Mouse (Mus musculus): Measurements from ENCODE around the gene Abhd16a. TPM values are rescaled to one million over a fixed set of nuclear protein-coding genes. Genes with fewer than 3 reads are reported as not detected.

Gene Abhd16a
- polyA plus RNA-seq, 1 experiment from 2014 or later = 77.3 TPM

DNA sequence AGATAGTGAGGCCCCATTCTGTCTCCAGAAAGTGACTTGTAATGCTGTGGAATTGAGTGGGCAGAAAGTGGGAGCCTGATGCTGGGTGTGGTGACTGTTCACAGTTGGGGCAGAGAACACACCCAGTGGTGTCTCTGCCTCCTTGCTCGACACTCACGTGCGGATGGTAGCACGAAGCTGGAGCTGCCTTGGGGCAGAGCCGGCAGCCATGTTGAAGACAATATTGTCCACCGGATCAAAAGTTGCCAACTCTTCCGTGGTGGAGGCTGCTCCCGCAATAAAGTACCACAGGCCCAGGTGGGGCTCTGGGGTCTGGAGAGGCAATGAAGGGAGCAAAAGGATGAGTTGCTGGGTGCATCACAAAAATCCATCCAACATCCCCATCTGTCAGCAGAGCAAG, 42.0 kb downstream of the Abhd16a start:
- CTCF ChIA-PET = no interaction called here
- POLR2A ChIA-PET = no interaction called here
- ATAC-seq = no peak
- H3K27me3 ChIP-seq = no peaks in the 10 kb centered on the region
- TF ChIP-seq CTCF (IDR thresholded peaks at IDR 0.05) = no peak
- in situ Hi-C loops (cut with MboI; ENCODE audit: low pct_unique_long_range_greater_than_20kb) = loop anchor here (25.0 kb wide), 1 partner anchor 494 kb away; the partner anchor contains the start of genes Atf6b, Fkbpl, Ppt2 and Prrt1
- no peak for DNase-seq (ENCODE audit: low read depth, low spot score)

DNA sequence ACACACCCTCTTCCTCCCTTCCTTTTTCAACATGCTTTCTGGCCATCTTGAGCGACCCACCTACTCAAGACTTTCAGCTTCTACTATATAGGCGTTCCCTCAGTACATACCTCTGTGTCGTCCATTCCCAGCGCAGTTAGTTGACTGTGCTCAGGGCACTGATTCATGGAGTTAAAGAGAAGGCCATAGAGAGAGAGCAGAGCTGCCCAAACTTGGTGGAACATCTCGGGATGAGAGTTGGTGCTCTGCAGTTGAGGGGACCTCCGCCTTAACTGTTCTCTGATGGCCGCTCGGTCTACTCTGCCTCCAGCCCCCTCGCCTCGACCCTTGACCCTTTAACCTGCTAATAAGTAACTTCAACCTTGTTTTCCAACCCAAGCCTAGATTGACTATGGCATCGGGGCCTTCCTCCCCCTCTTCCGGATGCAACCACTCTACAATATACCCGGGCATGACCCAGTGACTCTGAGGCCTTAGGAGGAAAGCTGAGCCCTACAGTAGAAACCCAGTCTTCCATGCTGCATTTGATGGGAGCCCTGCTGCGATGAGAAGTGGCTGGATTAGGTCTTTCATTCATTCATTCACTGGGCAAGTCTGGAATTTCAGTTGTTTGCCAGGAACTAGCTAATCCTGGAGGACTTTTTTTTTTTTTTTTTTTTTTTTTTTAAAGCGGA, 42.6 kb downstream of the Abhd16a start, which contains the start of gene Apom:
Gene Apom, minus strand, starts transcription at position 551 of the 674 bp plus-strand sequence.
- ATAC-seq = no peak
- TF ChIP-seq CTCF (IDR thresholded peaks at IDR 0.05) = no peak
- DNase-seq (ENCODE audit: low read depth, low spot score) = no peak
- in situ Hi-C loops (cut with MboI; ENCODE audit: low pct_unique_long_range_greater_than_20kb) = loop anchor here (25.0 kb wide), 1 partner anchor 494 kb away; the partner anchor contains the start of genes Atf6b, Fkbpl, Ppt2 and Prrt1
- H3K27me3 ChIP-seq = no peaks in the 10 kb centered on the region
- CTCF ChIA-PET = no interaction called here
- POLR2A ChIA-PET = no interaction called here

DNA sequence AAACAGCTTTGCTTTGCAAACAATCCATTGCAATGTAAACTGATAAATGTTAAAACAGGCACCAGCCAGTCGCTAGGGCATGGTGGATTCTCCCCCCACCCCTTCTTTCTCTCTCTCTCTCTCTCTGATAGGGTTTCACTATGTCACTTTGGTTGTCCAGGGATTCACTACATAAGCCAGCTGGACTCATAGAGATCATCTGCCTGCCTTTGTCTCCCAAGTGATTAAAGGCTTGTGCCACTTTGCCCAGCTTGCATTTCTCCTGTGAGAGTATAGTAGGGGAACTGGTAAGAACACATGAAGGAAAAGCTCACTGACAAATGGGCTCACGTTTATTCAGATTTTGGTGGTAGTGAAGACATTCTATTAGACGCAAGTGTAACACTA, 43.1 kb downstream of the Abhd16a start:
- no peak for DNase-seq (ENCODE audit: low read depth, low spot score)
- ChIA-PET POLR2A (no interaction called here), CTCF (no interaction called here)
- ATAC-seq = no peak
- in situ Hi-C loops (cut with MboI; ENCODE audit: low pct_unique_long_range_greater_than_20kb) = loop anchor here (25.0 kb wide), 1 partner anchor 495 kb away; the partner anchor contains the start of genes Atf6b, Fkbpl, Ppt2 and Prrt1
- no peak for TF ChIP-seq CTCF (IDR thresholded peaks at IDR 0.05)
- no peaks in the 10 kb centered on the region for H3K27me3 ChIP-seq

GRCm38 (mm10) chr17:35133517-35133916, 44.5 kb downstream of the Abhd16a start:
- POLR2A ChIA-PET = no interaction called here
- DNase-seq (ENCODE audit: low read depth, low spot score) (no peak), ATAC-seq (no peak)
- TF ChIP-seq CTCF (IDR thresholded peaks at IDR 0.05) = no peak
- in situ Hi-C loops (cut with MboI; ENCODE audit: low pct_unique_long_range_greater_than_20kb) = loop anchor here (25.0 kb wide), 1 partner anchor 496 kb away; the partner anchor contains the start of genes Atf6b, Fkbpl, Ppt2 and Prrt1
- no peaks in the 10 kb centered on the region for H3K27me3 ChIP-seq
- CTCF ChIA-PET = no interaction called here

- peak; percentile 70 for ATAC-seq
- in situ Hi-C loops (cut with MboI; ENCODE audit: low pct_unique_long_range_greater_than_20kb) = loop anchor here (25.0 kb wide), 1 partner anchor 498 kb away; the partner anchor contains the start of genes Atf6b, Fkbpl, Ppt2 and Prrt1
- POLR2A ChIA-PET = no interaction called here
These were observed 45.9 kb downstream of the Abhd16a start, which contains the start of gene Bag6 for GRCm38 (mm10) chr17:35134801-35135590. Gene Bag6, plus strand, starts transcription at chr17:35135178.

DNA sequence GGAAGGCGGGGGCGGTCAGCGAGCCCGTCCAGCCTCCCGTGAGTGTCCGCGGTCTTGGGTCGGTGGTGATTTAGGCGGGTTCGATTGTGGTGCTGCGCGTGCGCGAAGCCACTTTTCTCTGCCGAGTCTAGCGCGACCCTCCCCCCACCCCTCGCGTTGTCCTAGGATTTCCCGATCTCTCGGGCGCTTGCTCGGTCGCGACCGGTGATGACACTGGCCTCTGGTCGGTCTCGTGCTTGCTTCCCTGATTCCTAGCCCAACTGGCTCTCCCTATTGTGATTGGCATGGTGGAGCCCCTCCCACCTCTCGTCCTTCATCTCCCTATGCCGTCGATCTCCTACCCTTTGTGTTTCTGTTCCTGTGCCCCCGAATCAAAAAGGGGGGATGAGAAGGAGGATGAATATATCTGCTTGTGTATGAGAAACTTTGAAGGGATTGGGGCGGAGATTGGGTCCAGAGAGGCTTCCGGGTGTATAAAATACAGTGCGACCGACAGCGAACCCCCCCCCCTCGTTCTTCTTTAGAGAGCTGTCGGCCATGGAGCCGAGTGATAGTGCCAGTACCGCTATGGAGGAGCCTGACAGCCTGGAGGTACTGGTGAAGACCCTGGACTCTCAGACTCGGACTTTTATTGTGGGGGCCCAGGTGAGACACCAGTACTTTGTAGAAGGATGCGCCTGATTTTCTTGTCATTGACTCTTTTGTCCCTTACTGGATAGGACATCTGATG, 46.7 kb downstream of the Abhd16a start:
- peak; percentile 55 for ATAC-seq
- CTCF ChIA-PET = no interaction called here
- TF ChIP-seq CTCF (IDR thresholded peaks at IDR 0.05) = no peak
- H3K27me3 ChIP-seq = no peaks in the 10 kb centered on the region
- no peak for DNase-seq (ENCODE audit: low read depth, low spot score)
- POLR2A ChIA-PET = interaction anchor here (0.6 to 3.5 kb wide), 4 partner anchors 9 to 27 kb away, joined by 3 to 17 read pairs (median 4); partner anchors contain the start of gene D17H6S53E
- in situ Hi-C loops (cut with MboI; ENCODE audit: low pct_unique_long_range_greater_than_20kb) = loop anchor here (25.0 kb wide), 1 partner anchor 498 kb away; the partner anchor contains the start of genes Atf6b, Fkbpl, Ppt2 and Prrt1

More at GRCm38 (mm10) chr17:35134801-35135590, 45.9 kb downstream of the Abhd16a start, which contains the start of gene Bag6:
- CTCF ChIA-PET = no interaction called here
- no peaks in the 10 kb centered on the region for H3K27me3 ChIP-seq
- peak; percentile 91 for DNase-seq (ENCODE audit: low read depth, low spot score)
- TF ChIP-seq CTCF (IDR thresholded peaks at IDR 0.05) = no peak

DNA sequence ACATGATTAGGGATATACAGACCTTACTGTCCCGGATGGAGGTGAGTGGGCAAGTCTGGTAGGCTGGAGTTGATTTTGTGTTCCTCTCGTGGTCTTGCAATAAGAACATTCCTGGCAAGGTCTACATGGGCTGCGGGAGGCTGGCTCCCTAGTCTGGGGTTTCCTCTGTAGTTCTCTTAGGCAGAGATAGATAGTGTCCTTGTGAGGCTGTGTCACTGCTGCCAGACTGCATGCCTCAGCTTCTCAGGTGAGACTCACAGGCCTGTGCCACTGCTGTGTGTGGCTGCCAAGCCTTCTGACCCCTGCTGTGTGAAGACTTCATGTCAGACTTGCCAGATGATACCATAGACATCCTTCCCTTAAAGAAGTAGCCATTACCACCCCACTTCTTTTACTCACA, 50.2 kb downstream of the Abhd16a start:
- DNase-seq (ENCODE audit: low read depth, low spot score) = no peak
- no peak for TF ChIP-seq CTCF (IDR thresholded peaks at IDR 0.05)
- no peak for ATAC-seq
- H3K27me3 ChIP-seq = no peaks in the 10 kb centered on the region
- POLR2A ChIA-PET = interaction anchor here (1.4 to 3.5 kb wide), 2 partner anchors 8 to 24 kb away, joined by 7 to 17 read pairs; no protein-coding TSS in a partner anchor
- CTCF ChIA-PET = interaction anchor here (1.1 to 3.2 kb wide), 3 partner anchors 14 to 30 kb away, joined by 3 to 11 read pairs (median 8); partner anchors contain the start of gene D17H6S53E
- in situ Hi-C loops (cut with MboI; ENCODE audit: low pct_unique_long_range_greater_than_20kb) = loop anchor here (25.0 kb wide), 1 partner anchor 502 kb away; the partner anchor contains the start of genes Atf6b, Fkbpl, Ppt2 and Prrt1

DNA sequence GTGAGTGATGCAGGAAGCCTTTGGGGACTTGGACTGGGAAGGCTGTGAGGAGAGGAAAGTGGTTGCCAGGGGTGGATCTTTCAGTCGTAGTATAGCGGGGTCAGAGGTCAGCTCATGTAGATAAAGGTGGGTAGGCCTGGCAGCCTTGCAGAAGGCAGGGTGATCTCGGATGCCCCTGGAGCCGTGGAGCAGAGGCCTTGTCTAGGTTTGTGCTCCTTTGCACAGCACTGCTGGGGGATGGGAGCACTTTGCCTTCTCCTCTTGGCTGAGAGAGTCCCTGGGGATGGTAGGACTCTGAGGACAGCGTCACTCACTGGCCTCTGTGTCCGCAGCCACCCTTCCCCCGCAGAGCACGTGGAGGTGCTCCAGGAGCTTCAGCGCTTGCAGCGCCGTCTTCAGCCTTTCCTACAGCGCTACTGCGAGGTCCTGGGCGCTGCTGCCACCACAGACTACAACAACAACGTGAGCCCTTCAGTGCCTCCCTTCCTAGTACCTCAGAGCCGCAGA, 51.5 kb downstream of the Abhd16a start:
- ChIA-PET CTCF (no interaction called here), POLR2A (no interaction called here)
- in situ Hi-C loops (cut with MboI; ENCODE audit: low pct_unique_long_range_greater_than_20kb) = loop anchor here (25.0 kb wide), 1 partner anchor 503 kb away; the partner anchor contains the start of genes Atf6b, Fkbpl, Ppt2 and Prrt1
- no peak for TF ChIP-seq CTCF (IDR thresholded peaks at IDR 0.05)
- no peak for DNase-seq (ENCODE audit: low read depth, low spot score)
- H3K27me3 ChIP-seq = no peaks in the 10 kb centered on the region
- ATAC-seq = no peak

GRCm38 (mm10) chr17:35141971-35142370, 52.9 kb downstream of the Abhd16a start:
- no peak for DNase-seq (ENCODE audit: low read depth, low spot score)
- in situ Hi-C loops (cut with MboI; ENCODE audit: low pct_unique_long_range_greater_than_20kb) = loop anchor here (25.0 kb wide), 1 partner anchor 505 kb away; the partner anchor contains the start of genes Atf6b, Fkbpl, Ppt2 and Prrt1

More at GRCm38 (mm10) chr17:35141971-35142370, 52.9 kb downstream of the Abhd16a start:
- TF ChIP-seq CTCF (IDR thresholded peaks at IDR 0.05) = no peak
- H3K27me3 ChIP-seq = no peaks in the 10 kb centered on the region
- POLR2A ChIA-PET = no interaction called here
- CTCF ChIA-PET = interaction anchor here (1.7 kb wide), 1 partner anchor 14 kb away, joined by 6 read pairs; no protein-coding TSS in a partner anchor
- no peak for ATAC-seq

Data from Patski (cell line).